Mouse (Mus musculus) CH12.LX (cell line): ENCODE measurements around the gene Cryba1. TPM values are rescaled to one million over a fixed set of nuclear protein-coding genes. Genes with fewer than 3 reads are reported as not detected.

ENCODE experiments used
- DNase-seq: peaks from one replicate; pipeline ENCODE4 v3.0.0-alpha.2; 2013; ENCODE audit errors: extremely low read depth
- H3K27ac ChIP-seq: 2 replicates; pipeline ENCODE4 v1.5.1; 2012; ENCODE audit warnings: low read depth, mild to moderate bottlenecking, control low read depth, moderate library complexity; ENCODE audit not compliant: insufficient read depth
- H3K27me3 ChIP-seq: replicated peaks from 2 replicates; pipeline ENCODE3; 2012; ENCODE audit warnings: inconsistent platforms
- H3K36me3 ChIP-seq, 2 experiments: replicated peaks in 1 of 2; 2 replicates each; pipeline versions ENCODE3 to v1.6.1; 2012; ENCODE audit warnings: inconsistent platforms in 1 of 2, low read length in 1 of 2, mild to moderate bottlenecking in 1 of 2, mixed read lengths in 1 of 2, moderate library complexity in 1 of 2; ENCODE audit not compliant: control insufficient read depth in 1 of 2, insufficient read depth in 1 of 2
- H3K4me1 ChIP-seq, 2 experiments: 2 replicates each; pipeline ENCODE4 v1.6.1; 2012; ENCODE audit warnings: inconsistent platforms in 1 of 2, moderate library complexity in 1 of 2; ENCODE audit not compliant: insufficient read depth in 2 of 2, control insufficient read depth in 1 of 2
- H3K4me2 ChIP-seq: 2 replicates; pipeline ENCODE4 v1.6.1; 2012; ENCODE audit warnings: low read depth, mild to moderate bottlenecking, control low read depth; ENCODE audit not compliant: poor library complexity, insufficient read depth, severe bottlenecking
- H3K4me3 ChIP-seq, 3 experiments: fragments of 150-350 bp in 1 of 3; sonication (generic) in 1 of 3; replicated peaks in 1 of 3; 2 replicates each; pipeline versions ENCODE3 to v1.5.1; 2011 to 2012; ENCODE audit warnings: low read depth in 2 of 3, low read length in 2 of 3, mild to moderate bottlenecking in 2 of 3, moderate library complexity in 2 of 3, control low read depth in 1 of 3, improper control_type of control experiment in 1 of 3, inconsistent platforms in 1 of 3, mixed read lengths in 1 of 3; ENCODE audit not compliant: poor library complexity in 1 of 3
- H3K79me2 ChIP-seq: replicated peaks from 2 replicates; pipeline ENCODE4 v1.6.1; 2012; ENCODE audit warnings: mild to moderate bottlenecking, moderate library complexity; ENCODE audit not compliant: control insufficient read depth, poor library complexity, insufficient read depth, severe bottlenecking; ENCODE audit errors: extremely low read depth
- H3K9ac ChIP-seq: 2 replicates; pipeline ENCODE4 v1.6.1; 2012; ENCODE audit warnings: low read depth, mild to moderate bottlenecking, control low read depth, moderate library complexity; ENCODE audit not compliant: insufficient read depth
- H3K9me3 ChIP-seq: replicated peaks from 2 replicates; pipeline ENCODE3; 2012; ENCODE audit warnings: low read length, inconsistent platforms, mixed read lengths
- BHLHE40 ChIP-seq: IDR thresholded peaks from 2 replicates; pipeline ENCODE4 v1.6.1; 2011; ENCODE audit warnings: mild to moderate bottlenecking, low read depth, low read length, improper control_type of control experiment
- CTCF ChIP-seq, 2 experiments: IDR thresholded peaks in 1 of 2; conservative IDR thresholded peaks in 1 of 2; 2 replicates each; pipeline ENCODE4 v1.5.1; 2011 to 2012; ENCODE audit warnings: low read depth in 2 of 2, low read length in 2 of 2, improper control_type of control experiment in 1 of 2, inconsistent platforms in 1 of 2, mild to moderate bottlenecking in 1 of 2, moderate library complexity in 1 of 2
- EP300 ChIP-seq: IDR thresholded peaks from 2 replicates; pipeline ENCODE4 v1.6.1; 2011; ENCODE audit warnings: low read length, improper control_type of control experiment
- GABPA ChIP-seq: IDR thresholded peaks from 2 replicates; pipeline ENCODE4 v1.6.1; 2012; ENCODE audit warnings: low read depth, low read length, improper control_type of control experiment, inconsistent platforms; ENCODE audit not compliant: insufficient replicate concordance
- MYC ChIP-seq: IDR thresholded peaks from 2 replicates; pipeline ENCODE4 v1.6.1; 2011; ENCODE audit warnings: low read depth, mild to moderate bottlenecking, improper control_type of control experiment, low read length
- PAX5 ChIP-seq: IDR thresholded peaks from 2 replicates; pipeline ENCODE4 v1.6.1; 2012; ENCODE audit warnings: low read length, inconsistent platforms, mixed read lengths
- POLR2AphosphoS2 ChIP-seq: IDR thresholded peaks from 2 replicates; pipeline ENCODE4 v1.6.1; 2011; ENCODE audit warnings: low read depth, low read length, improper control_type of control experiment
- RCOR1 ChIP-seq: conservative IDR thresholded peaks from 2 replicates; pipeline ENCODE4 v1.6.1; 2012; ENCODE audit warnings: low read depth, mild to moderate bottlenecking, inconsistent platforms, low read length, improper control_type of control experiment
- SIN3A ChIP-seq: IDR thresholded peaks from 2 replicates; pipeline ENCODE4 v1.6.1; 2012; ENCODE audit warnings: low read length, improper control_type of control experiment, inconsistent platforms
- USF1 ChIP-seq: IDR thresholded peaks from 2 replicates; pipeline ENCODE4 v1.6.1; 2014; ENCODE audit warnings: low read depth, mild to moderate bottlenecking, inconsistent platforms, low read length, improper control_type of control experiment
- USF2 ChIP-seq: conservative IDR thresholded peaks from 2 replicates; pipeline ENCODE4 v1.6.1; 2011; ENCODE audit warnings: low read depth, low read length, improper control_type of control experiment
- ZMIZ1 ChIP-seq: IDR thresholded peaks from 2 replicates; pipeline ENCODE4 v1.6.1; 2012; ENCODE audit warnings: low read depth, mild to moderate bottlenecking, inconsistent platforms, low read length, improper control_type of control experiment
- ZNF384 ChIP-seq: IDR thresholded peaks from 2 replicates; pipeline ENCODE4 v1.6.1; 2012; ENCODE audit warnings: low read depth, low read length, improper control_type of control experiment, inconsistent platforms
- dilution Hi-C: fragments of 300-500 bp; cut with MboI; formaldehyde crosslinking; loops from 2 replicates; pipeline ENCODE4 v1.14.3; 2020; ENCODE audit warnings: low sequenced_read_pairs; ENCODE audit not compliant: extremely low pct_unique_long_range_greater_than_20kb, extremely low pct_ligation_motif_present
- in situ Hi-C: fragments of 300-500 bp; cut with MboI; formaldehyde crosslinking; loops from 3 replicates; pipeline ENCODE4 v1.14.3; 2019; ENCODE audit warnings: low sequenced_read_pairs, low pct_ligation_motif_present, low pct_unique_long_range_greater_than_20kb, mixed read lengths
- polyA plus RNA-seq: library from polyadenylated mRNA; unstranded; fragments of >175 nt; gene quantifications from 2 replicates; pipeline ENCODE4 v1.2.1, GENCODE M21; 2012; ENCODE audit warnings: low read depth; ENCODE audit not compliant: insufficient read length
- total RNA-seq, 2 experiments: library from RNA; depleted of rRNA; stranded (reverse); fragments of 300-350 nt in 1 of 2; fragments of >200 nt in 1 of 2; gene quantifications; 2 replicates each; pipeline ENCODE4 v1.2.3; 2012 to 2014

Gene Cryba1
- total and polyA plus RNA-seq, 3 experiments: not detected

DNA sequence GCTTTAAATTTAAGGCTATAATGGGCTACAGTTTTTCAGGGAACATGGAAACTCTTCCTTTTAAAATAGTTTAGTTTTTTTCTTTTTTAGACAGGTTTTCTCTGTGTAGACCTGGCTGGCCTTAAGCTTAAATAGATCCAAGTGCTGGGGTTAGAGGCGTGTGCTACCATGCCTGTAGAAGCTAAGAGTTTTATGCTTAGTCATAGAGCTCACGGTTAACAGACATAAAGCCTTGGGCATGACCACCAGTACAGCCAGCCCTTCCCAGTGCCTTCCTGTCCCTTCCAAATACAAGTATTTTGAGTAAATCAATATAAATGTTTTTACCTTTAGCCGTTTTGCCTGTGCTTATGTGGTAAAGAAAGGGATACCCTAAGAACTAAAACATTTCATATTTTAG, 19.2 kb downstream of the Cryba1 start:
- no peak for TF ChIP-seq USF1
- TF ChIP-seq BHLHE40: no peak
- TF ChIP-seq EP300: no peak
- no peak for TF ChIP-seq MYC
- TF ChIP-seq PAX5: no peak
- no peak for TF ChIP-seq SIN3A
- Histone ChIP-seq H3K4me3 (no peak overlapping the region), H3K36me3 (peaks cover 34 to 89% of the 10 kb centered on the region in 2 experiments), H3K9me3 (no peaks in the 10 kb centered on the region), H3K79me2 (peaks cover 83% of the 10 kb centered on the region), H3K4me1 (peaks cover 0 to 64% of the 10 kb centered on the region in 2 experiments; a peak in 2 of 4 replicates), H3K9ac (no peak overlapping the region), H3K27ac (no peak overlapping the region), H3K27me3 (no peaks in the 10 kb centered on the region), H3K4me2 (no peak overlapping the region)
- no peak for DNase-seq
- dilution Hi-C loops (no loop called here), in situ Hi-C loops (no loop called here)

DNA sequence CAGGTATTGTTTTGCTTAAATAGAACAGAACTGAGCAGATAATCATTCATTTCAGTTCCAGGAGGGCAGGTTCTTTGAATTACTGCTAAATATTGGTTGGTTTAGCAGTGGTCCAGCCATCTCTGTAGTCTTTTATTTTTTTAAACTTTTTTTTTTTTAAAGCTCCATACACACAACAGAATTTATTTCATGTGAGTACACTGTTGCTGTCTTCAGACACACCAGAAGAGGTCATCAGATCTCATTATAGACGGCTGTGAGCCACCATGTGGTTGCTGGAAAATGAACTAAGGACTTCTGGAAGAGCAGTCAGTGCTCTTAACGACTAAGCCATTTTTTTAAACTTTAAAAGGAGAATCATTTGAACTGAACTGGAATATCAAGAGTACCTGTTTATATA, 27.9 kb downstream of the Cryba1 start:
- in situ Hi-C loops (no loop called here), dilution Hi-C loops (no loop called here)
- peaks cover 91% of the 10 kb centered on the region for H3K79me2 ChIP-seq
- no peak for DNase-seq
- TF ChIP-seq GABPA (no peak), CTCF (conservative IDR thresholded peaks at IDR 0.05 in 1 of 2, IDR thresholded peaks at IDR 0.05 in 1 of 2; ENCODE audit: low read depth in 2 of 2, low read length in 2 of 2) (peak in 1 of 2 experiments; percentile 62; a peak in 2 of 4 replicates), ZNF384 (peak; percentile 56; the same call in 1 of the 2 replicates)
- H3K4me2 ChIP-seq: peak overlapping the region; percentile 50; the same call in 1 of the 2 replicates
- no peak overlapping the region for H3K27ac ChIP-seq
- no peaks in the 10 kb centered on the region for H3K27me3 ChIP-seq
- no peak overlapping the region for H3K4me3 ChIP-seq
- H3K9ac ChIP-seq: no peak overlapping the region
- H3K36me3 ChIP-seq: peaks cover 33 to 82% of the 10 kb centered on the region in 2 experiments
- no peaks in the 10 kb centered on the region for H3K9me3 ChIP-seq
- peaks cover 0 to 80% of the 10 kb centered on the region in 2 experiments; a peak in 3 of 4 replicates for H3K4me1 ChIP-seq

DNA sequence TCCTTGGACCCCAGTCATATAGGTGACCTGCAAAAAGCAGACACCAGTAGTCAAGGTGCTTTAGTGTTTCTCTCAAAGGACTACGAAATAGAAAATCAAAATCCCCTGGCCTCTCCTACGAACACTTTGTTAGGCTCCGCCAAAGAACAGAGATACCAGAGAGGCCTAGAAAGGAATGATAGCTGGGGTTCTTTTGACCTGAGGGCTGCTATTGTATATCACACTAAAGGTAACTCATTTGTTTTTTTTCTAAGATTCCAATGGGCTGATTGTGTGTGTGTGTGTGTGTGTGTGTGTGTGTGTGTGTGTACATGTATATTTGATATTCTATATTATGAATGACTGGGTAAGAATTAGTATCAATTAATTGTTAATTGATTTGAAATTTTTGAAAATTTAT, 32.1 kb downstream of the Cryba1 start:
- TF ChIP-seq POLR2AphosphoS2 (peak; percentile 40; the same call in 1 of the 2 replicates), USF2 (no peak), SIN3A (0 out of 2 replicates have a peak, but pooled peaks have one; percentile 35), ZMIZ1 (0 out of 2 replicates have a peak, but pooled peaks have one; percentile 41), RCOR1 (no peak)
- no peak for DNase-seq
- Histone ChIP-seq H3K4me2 (peak overlapping the region; percentile 33), H3K9ac (no peak overlapping the region), H3K4me1 (peaks cover 0 to 84% of the 10 kb centered on the region in 2 experiments; a peak in 3 of 4 replicates), H3K4me3 (no peak overlapping the region), H3K9me3 (no peaks in the 10 kb centered on the region), H3K79me2 (peaks cover 90% of the 10 kb centered on the region), H3K27ac (no peak overlapping the region), H3K36me3 (peaks cover 33 to 78% of the 10 kb centered on the region in 2 experiments), H3K27me3 (no peaks in the 10 kb centered on the region)
- dilution Hi-C loops (no loop called here), in situ Hi-C loops (no loop called here)
